Mouse (Mus musculus) embryonic facial prominence, embryonic 12.5 days (tissue): ENCODE measurements at regions not wholly inside any gene's neighbourhood (a gene's known extent, or its start where the extent isn't known, plus 50 kb on each side); places are given as distances from the start of the nearest gene placed in this dataset.

Experiments used
- ATAC-seq: fragments of 200-750 bp; cut with Nextera tagmentation; 2 replicates; pipeline ENCODE4 v1.8.0; 2017; ENCODE audit not compliant: insufficient number of reproducible peaks, insufficient read depth, low FRiP score, low TSS enrichment
- H3K27ac ChIP-seq: fragments of 300-500 bp; sonication (generic); 2 replicates; pipeline ENCODE4 v1.5.1; 2016; ENCODE audit warnings: mild to moderate bottlenecking
- H3K27me3 ChIP-seq: fragments of 300-500 bp; sonication (generic); 2 replicates; pipeline ENCODE4 v1.6.1; 2016; ENCODE audit warnings: mild to moderate bottlenecking, moderate library complexity
- H3K36me3 ChIP-seq: fragments of 300-500 bp; sonication (generic); 2 replicates; pipeline ENCODE4 v1.6.1; 2016; ENCODE audit warnings: mild to moderate bottlenecking
- H3K4me1 ChIP-seq: fragments of 300-500 bp; sonication (generic); 2 replicates; pipeline ENCODE4 v1.6.1; 2016
- H3K4me2 ChIP-seq: fragments of 300-500 bp; sonication (generic); replicated peaks from 2 replicates; pipeline ENCODE4 v1.6.1; 2016; ENCODE audit warnings: mild to moderate bottlenecking, moderate library complexity
- H3K4me3 ChIP-seq: fragments of 300-500 bp; sonication (generic); 2 replicates; pipeline ENCODE4 v1.5.1; 2016; ENCODE audit warnings: mild to moderate bottlenecking
- H3K9ac ChIP-seq: fragments of 300-500 bp; sonication (generic); 2 replicates; pipeline ENCODE4 v1.6.1; 2016; ENCODE audit warnings: mild to moderate bottlenecking, moderate library complexity
- H3K9me3 ChIP-seq: fragments of 300-500 bp; sonication (generic); 2 replicates; pipeline ENCODE4 v1.6.1; 2016; ENCODE audit warnings: mild to moderate bottlenecking, moderate library complexity
- WGBS: fragments of 180-500 bp; shearing (Covaris S2); methylation state at CpG from one replicate; pipeline ENCODE4 v1.1.7; 2016; 5-methylcytosine and 5-hydroxymethylcytosine counted together

DNA sequence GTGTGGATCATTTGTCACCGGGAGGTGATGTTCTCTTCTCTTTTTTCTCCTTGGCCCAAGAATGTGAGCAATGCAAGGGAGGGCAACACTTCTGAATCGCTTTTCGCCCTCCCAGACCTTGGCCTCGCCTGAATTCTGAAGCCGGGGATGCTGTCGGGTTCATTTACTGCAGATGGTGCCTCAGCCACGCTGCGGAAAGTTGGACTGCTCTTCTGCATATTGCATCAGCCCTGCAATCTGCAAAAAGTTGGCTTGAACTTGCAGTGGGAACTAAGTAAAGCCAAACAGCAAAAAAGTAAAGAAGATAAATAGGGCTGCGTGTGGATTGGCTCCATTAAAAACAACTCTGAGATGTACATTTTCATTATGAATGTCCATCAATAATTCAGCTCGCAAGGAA lies 55.9 kb upstream of the Dok5 start:
- Histone ChIP-seq H3K4me2 (no peak overlapping the region), H3K9ac (no peak overlapping the region), H3K36me3 (no peaks in the 10 kb centered on the region), H3K4me3 (no peak overlapping the region), H3K9me3 (no peaks in the 10 kb centered on the region), H3K4me1 (no peaks in the 10 kb centered on the region), H3K27me3 (no peaks in the 10 kb centered on the region), H3K27ac (no peak overlapping the region)
- no peak for ATAC-seq
- WGBS = 90% methylated on average over 10 of the region's 10 CpGs

DNA sequence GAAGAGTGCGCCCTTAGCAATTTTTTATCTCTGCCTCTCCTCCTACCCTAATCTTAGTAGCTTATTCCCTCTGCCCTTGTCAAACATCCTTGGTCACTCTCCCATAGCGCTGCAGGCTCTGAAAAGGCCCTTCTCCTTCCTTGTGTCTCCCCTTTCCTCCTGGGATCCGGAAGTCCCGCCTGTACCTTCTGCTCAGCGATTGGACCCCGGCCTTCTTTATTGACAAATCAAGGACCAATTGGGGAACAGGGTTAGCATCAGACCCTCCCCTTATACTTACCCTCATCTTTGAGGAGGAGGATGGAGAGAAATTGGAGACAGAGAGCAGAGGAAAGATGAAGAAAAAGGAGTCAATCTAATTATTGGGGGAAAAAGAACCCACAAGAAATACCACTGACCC lies 57.9 kb upstream of the Dok5 start:
- WGBS = 80% methylated on average over 6 of the region's 6 CpGs
- H3K36me3 ChIP-seq = no peaks in the 10 kb centered on the region
- no peak overlapping the region for H3K4me3 ChIP-seq
- H3K27ac ChIP-seq = no peak overlapping the region
- no peaks in the 10 kb centered on the region for H3K9me3 ChIP-seq
- no peak overlapping the region for H3K9ac ChIP-seq
- H3K4me1 ChIP-seq = no peaks in the 10 kb centered on the region
- ATAC-seq = no peak
- no peak overlapping the region for H3K4me2 ChIP-seq
- no peaks in the 10 kb centered on the region for H3K27me3 ChIP-seq

- Histone ChIP-seq H3K4me2 (no peak overlapping the region), H3K36me3 (no peaks in the 10 kb centered on the region), H3K27ac (no peak overlapping the region), H3K9ac (no peak overlapping the region), H3K27me3 (no peaks in the 10 kb centered on the region), H3K9me3 (no peaks in the 10 kb centered on the region), H3K4me1 (no peaks in the 10 kb centered on the region), H3K4me3 (no peak overlapping the region)
- no peak for ATAC-seq
- WGBS = 88% methylated on average over 1 of the region's 1 CpGs
These were observed 58.8 kb upstream of the Dok5 start for GRCm38 (mm10) chr2:170672789-170673188.

DNA sequence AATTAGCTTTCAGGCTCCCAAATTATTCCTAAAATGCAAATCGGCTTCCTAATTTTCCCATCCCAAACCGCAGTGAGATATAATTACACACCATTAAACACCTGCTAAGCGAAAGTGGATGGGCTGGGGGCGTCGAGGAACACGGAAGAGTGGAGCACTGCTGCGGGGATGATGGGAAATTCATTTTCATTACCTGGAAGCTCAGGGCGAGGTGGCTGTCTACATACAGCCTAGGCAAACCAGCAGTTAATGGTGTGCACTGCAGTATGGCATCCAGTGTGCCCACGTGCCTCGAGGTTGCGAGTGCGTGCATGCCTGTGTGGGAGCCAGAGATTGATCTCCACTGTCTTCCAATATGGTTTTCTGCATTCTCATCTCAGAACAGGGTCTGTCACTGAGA lies 62.6 kb upstream of the Dok5 start:
- Histone ChIP-seq H3K9me3 (no peaks in the 10 kb centered on the region), H3K27me3 (0 out of 2 replicates have a peak, but pooled peaks cover 2% of the 10 kb centered on the region), H3K4me1 (no peaks in the 10 kb centered on the region), H3K9ac (no peak overlapping the region), H3K36me3 (no peaks in the 10 kb centered on the region), H3K4me2 (no peak overlapping the region), H3K27ac (no peak overlapping the region), H3K4me3 (no peak overlapping the region)
- WGBS = 88% methylated on average over 12 of the region's 12 CpGs
- no peak for ATAC-seq

GRCm38 (mm10) chr2:170668497-170668896 lies 63.1 kb upstream of the Dok5 start:
- no peak overlapping the region for H3K27ac ChIP-seq
- H3K4me1 ChIP-seq = no peaks in the 10 kb centered on the region
- no peak overlapping the region for H3K4me2 ChIP-seq
- no peak for ATAC-seq
- 0 out of 2 replicates have a peak, but pooled peaks cover 2% of the 10 kb centered on the region for H3K27me3 ChIP-seq
- no peak overlapping the region for H3K9ac ChIP-seq
- H3K4me3 ChIP-seq = no peak overlapping the region
- 77% methylated on average over 6 of the region's 6 CpGs for WGBS
- H3K36me3 ChIP-seq = no peaks in the 10 kb centered on the region
- H3K9me3 ChIP-seq = no peaks in the 10 kb centered on the region

DNA sequence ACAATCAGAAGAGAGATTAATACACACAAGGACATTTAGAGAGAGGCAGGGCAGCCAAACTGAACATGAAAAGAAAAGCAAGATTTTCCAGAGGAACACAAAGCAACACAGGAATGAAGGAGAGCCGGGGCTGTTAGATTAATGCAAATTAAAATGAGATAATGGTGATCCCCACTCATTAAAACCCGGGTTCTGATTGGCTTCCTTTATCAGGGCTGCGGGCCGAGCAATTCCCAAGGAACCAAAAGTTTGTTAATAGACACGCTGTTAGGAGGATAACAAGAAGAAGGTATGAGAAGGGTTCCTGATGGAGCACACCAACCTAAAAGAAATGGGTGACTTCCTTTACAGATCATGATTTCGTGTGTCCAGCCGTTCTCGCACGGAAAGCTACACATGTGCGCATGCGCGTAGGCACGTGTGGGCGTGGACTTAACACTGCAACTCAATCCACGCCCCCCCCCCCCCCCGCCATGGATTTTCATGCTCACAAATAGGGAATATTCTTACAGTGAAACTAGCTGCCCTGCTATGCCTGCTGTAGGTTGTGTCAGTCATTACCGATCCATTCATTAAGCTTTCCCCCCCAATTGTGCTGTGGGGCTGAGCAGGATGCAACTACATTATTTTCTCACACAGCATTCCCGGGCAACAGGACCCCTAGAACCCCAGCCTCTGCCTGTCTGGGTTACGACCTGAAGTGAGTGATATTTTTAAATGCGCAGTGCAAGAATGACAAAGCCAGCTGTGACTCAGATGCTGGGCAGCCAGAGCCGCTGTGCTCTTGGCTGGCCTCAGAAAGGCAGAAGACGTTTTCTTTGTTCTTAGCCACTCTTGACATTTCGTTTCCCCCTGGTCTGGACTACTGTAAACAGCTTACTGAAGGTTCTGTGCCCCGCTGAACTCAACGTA lies 60.5 kb upstream of the 4930470P17Rik start:
- Histone ChIP-seq H3K36me3 (no peaks in the 10 kb centered on the region), H3K9ac (no peak overlapping the region), H3K4me1 (peaks cover 9% of the 10 kb centered on the region), H3K27ac (no peak overlapping the region), H3K4me2 (no peak overlapping the region), H3K4me3 (no peak overlapping the region), H3K27me3 (0 out of 2 replicates have a peak, but pooled peaks cover 2% of the 10 kb centered on the region), H3K9me3 (no peaks in the 10 kb centered on the region)
- no peak for ATAC-seq
- WGBS = 85% methylated on average over 25 of the region's 25 CpGs

- no peak overlapping the region for H3K4me3 ChIP-seq
- H3K27me3 ChIP-seq = no peaks in the 10 kb centered on the region
- H3K9ac ChIP-seq = no peak overlapping the region
- ATAC-seq = no peak
- 71% methylated on average over 8 of the region's 8 CpGs for WGBS
- no peaks in the 10 kb centered on the region for H3K36me3 ChIP-seq
- no peaks in the 10 kb centered on the region for H3K9me3 ChIP-seq
- peaks cover 11% of the 10 kb centered on the region for H3K4me1 ChIP-seq
- no peak overlapping the region for H3K4me2 ChIP-seq
- H3K27ac ChIP-seq = no peak overlapping the region
These were observed 57.5 kb upstream of the 4930470P17Rik start for GRCm38 (mm10) chr2:170659291-170659690.

GRCm38 (mm10) chr2:170658520-170658919 lies 56.7 kb upstream of the 4930470P17Rik start:
- Histone ChIP-seq H3K9me3 (no peaks in the 10 kb centered on the region), H3K27me3 (no peaks in the 10 kb centered on the region), H3K4me1 (peaks cover 11% of the 10 kb centered on the region), H3K4me2 (no peak overlapping the region), H3K36me3 (no peaks in the 10 kb centered on the region), H3K27ac (no peak overlapping the region), H3K4me3 (no peak overlapping the region), H3K9ac (no peak overlapping the region)
- 33% methylated on average over 7 of the region's 7 CpGs for WGBS
- no peak for ATAC-seq

- H3K9me3 ChIP-seq = no peaks in the 10 kb centered on the region
- WGBS = 4% methylated on average over 7 of the region's 7 CpGs
- no peaks in the 10 kb centered on the region for H3K27me3 ChIP-seq
- 0 out of 2 replicates have a peak overlapping the region, but pooled peaks have one; percentile 1 for H3K4me2 ChIP-seq
- no peak for ATAC-seq
- peaks cover 11% of the 10 kb centered on the region for H3K4me1 ChIP-seq
- H3K27ac ChIP-seq = no peak overlapping the region; the same call in 1 of the 2 replicates
- H3K36me3 ChIP-seq = no peaks in the 10 kb centered on the region
- 0 out of 2 replicates have a peak overlapping the region, but pooled peaks have one; percentile 10 for H3K9ac ChIP-seq
- no peak overlapping the region for H3K4me3 ChIP-seq
These were observed 56.0 kb upstream of the 4930470P17Rik start for GRCm38 (mm10) chr2:170657821-170658221.

DNA sequence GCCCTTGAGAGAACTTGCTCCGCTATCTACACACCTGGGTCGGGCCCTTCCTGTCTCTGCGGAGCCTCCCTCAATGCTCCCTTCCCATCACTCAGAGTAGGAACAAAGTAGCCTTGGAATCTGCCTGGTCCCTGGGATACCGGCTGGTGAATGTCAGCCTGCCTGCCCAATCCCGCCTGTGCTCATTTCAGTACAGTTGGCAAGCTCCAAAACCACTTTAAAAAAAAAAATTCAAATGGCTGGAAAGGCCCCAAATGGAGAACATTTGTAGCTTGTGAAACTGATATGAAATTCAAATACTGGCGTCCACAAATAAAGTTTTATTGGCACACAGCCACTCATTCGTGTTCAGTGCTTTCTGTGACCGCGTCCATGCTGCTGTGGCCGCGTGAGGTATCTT lies 50.3 kb upstream of the 4930470P17Rik start:
- no peak overlapping the region for H3K27ac ChIP-seq
- no peak overlapping the region for H3K4me3 ChIP-seq
- H3K27me3 ChIP-seq = no peaks in the 10 kb centered on the region
- no peaks in the 10 kb centered on the region for H3K9me3 ChIP-seq
- no peak overlapping the region for H3K4me2 ChIP-seq
- ATAC-seq = no peak
- H3K36me3 ChIP-seq = no peaks in the 10 kb centered on the region
- H3K9ac ChIP-seq = no peak overlapping the region
- 0 out of 2 replicates have a peak, but pooled peaks cover under 1% of the 10 kb centered on the region for H3K4me1 ChIP-seq
- WGBS = 87% methylated on average over 11 of the region's 11 CpGs
